Comparison of ENCODE assay signal across 25 mouse cellular contexts in the genomic region with DNA sequence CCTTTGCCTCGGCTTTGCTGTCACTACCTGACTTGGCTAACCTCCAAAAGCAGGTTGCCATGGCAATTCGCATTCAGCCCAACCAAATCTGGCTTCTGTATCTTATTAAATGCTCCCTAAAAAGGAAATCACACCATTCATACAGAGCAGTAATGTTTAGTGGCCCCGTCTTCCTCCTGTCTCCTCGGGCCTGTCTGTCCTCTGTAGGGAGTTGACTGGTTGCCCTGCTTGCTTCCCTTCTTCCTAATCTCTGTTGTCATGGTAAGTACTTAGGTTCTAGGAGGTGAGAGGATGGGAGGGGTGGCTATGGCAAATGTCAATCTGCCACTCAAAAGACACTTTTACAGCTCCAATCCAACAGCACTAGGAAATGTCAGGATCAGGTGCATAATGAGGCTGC.
A peak's percentile ranks its signal among the peaks of the same experiment; 100 is the strongest.
DNase-seq lines count a peak whose midpoint lies in the region; ATAC-seq lines count a peak whose summit lies in the region.
"Had no signal": no experiment of that assay in that cellular context is flagged by ENCODE, and none has a peak within 500 bp of the region (broad histone marks: within the 10 kb centered on the region; RNA-seq: fewer than 3 reads in every experiment).

No protein-coding gene starts in this region.

- no peak for ATAC-seq in forebrain, embryonic 13.5 days
- ATAC-seq in forebrain, embryonic 16.5 days: 0 out of 2 replicates have a peak, but pooled peaks have one; percentile 34
- ATAC-seq in midbrain, embryonic 14.5 days (ENCODE audit: low FRiP score, low TSS enrichment): no peak
- ATAC-seq in CD4-positive, CD25-positive, alpha-beta regulatory T cell, adult 4 months: no peak
- ATAC-seq: intestine, embryonic 16.5 days had no signal

- peaks cover 20% of the 10 kb centered on the region for H3K4me1 ChIP-seq in forebrain, embryonic 13.5 days
- peaks cover 16% of the 10 kb centered on the region for H3K4me1 ChIP-seq in forebrain, embryonic 10.5 days
- peaks cover 5% of the 10 kb centered on the region for H3K4me1 ChIP-seq in forebrain, embryonic 16.5 days (replicated peaks; ENCODE audit: control insufficient read depth, insufficient read depth, low read length)
- 0 out of 2 replicates have a peak, but pooled peaks cover 4% of the 10 kb centered on the region for H3K4me1 ChIP-seq in midbrain, embryonic 14.5 days (ENCODE audit: control insufficient read depth, insufficient read depth, low read length)
- H3K4me1 ChIP-seq: heart, embryonic 15.5 days; liver, embryonic 13.5 days had no signal

- no peak for DNase-seq in forebrain, embryonic 10.5 days (ENCODE audit: extremely low spot score, low spot score)
- peak; percentile 16 for DNase-seq in R1 (ENCODE audit: low read depth, low spot score)
- peak; percentile 38 for DNase-seq in midbrain, embryonic 14.5 days
- no peak for DNase-seq in urinary bladder, adult 2 months (ENCODE audit: low spot score)
- DNase-seq: adrenal gland, adult 2 months; cerebellum, adult 9-10 months; gastrocnemius, postnatal 10 days; heart, adult 2 months; heart, postnatal 4 days; kidney, postnatal 14 days; left cerebral cortex, postnatal 4 days; liver, embryonic 13.5 days; retina, postnatal 1 day; right cerebral cortex, postnatal 4 days had no signal

- no peaks in the 10 kb centered on the region for H3K36me3 ChIP-seq in forebrain, embryonic 13.5 days (ENCODE audit: poor library complexity, severe bottlenecking)
- no peaks in the 10 kb centered on the region for H3K36me3 ChIP-seq in forebrain, embryonic 10.5 days (replicated peaks)
- H3K36me3 ChIP-seq in forebrain, embryonic 16.5 days (ENCODE audit: control insufficient read depth, insufficient read depth): no peaks in the 10 kb centered on the region
- no peaks in the 10 kb centered on the region for H3K36me3 ChIP-seq in midbrain, embryonic 14.5 days (ENCODE audit: control insufficient read depth, insufficient read depth, low read length)
- H3K36me3 ChIP-seq: embryonic facial prominence, embryonic 12.5 days; heart, embryonic 15.5 days; hindbrain, embryonic 15.5 days; liver, embryonic 13.5 days had no signal

- H3K9me3 ChIP-seq in forebrain, embryonic 13.5 days (replicated peaks): no peaks in the 10 kb centered on the region
- H3K9me3 ChIP-seq in forebrain, embryonic 10.5 days: no peaks in the 10 kb centered on the region
- H3K9me3 ChIP-seq in forebrain, embryonic 16.5 days (ENCODE audit: control insufficient read depth, low read length): no peaks in the 10 kb centered on the region
- no peaks in the 10 kb centered on the region for H3K9me3 ChIP-seq in midbrain, embryonic 14.5 days (ENCODE audit: control insufficient read depth, low read length)
- H3K9me3 ChIP-seq: embryonic facial prominence, embryonic 12.5 days; heart, embryonic 15.5 days; hindbrain, embryonic 15.5 days; liver, embryonic 13.5 days had no signal

- H3K27me3 ChIP-seq in forebrain, embryonic 13.5 days: peaks cover 29% of the 10 kb centered on the region
- H3K27me3 ChIP-seq in forebrain, embryonic 10.5 days (ENCODE audit: poor library complexity, severe bottlenecking): peaks cover 14% of the 10 kb centered on the region
- 0 out of 2 replicates have a peak, but pooled peaks cover 2% of the 10 kb centered on the region for H3K27me3 ChIP-seq in forebrain, embryonic 16.5 days (replicated peaks; ENCODE audit: control insufficient read depth, insufficient read depth, low read length)
- peaks cover 4% of the 10 kb centered on the region; the same call in 1 of the 2 replicates for H3K27me3 ChIP-seq in midbrain, embryonic 14.5 days (ENCODE audit: control insufficient read depth, insufficient read depth, low read length)
- H3K27me3 ChIP-seq: CH12.LX; embryonic facial prominence, embryonic 12.5 days; heart, embryonic 15.5 days; hindbrain, embryonic 15.5 days; liver, embryonic 13.5 days had no signal

- 0 out of 2 replicates have a peak overlapping the region, but pooled peaks have one; percentile 6 for H3K27ac ChIP-seq in forebrain, embryonic 13.5 days
- H3K27ac ChIP-seq in forebrain, embryonic 10.5 days: no peak overlapping the region
- H3K27ac ChIP-seq in forebrain, embryonic 16.5 days (ENCODE audit: low read length): no peak overlapping the region
- no peak overlapping the region for H3K27ac ChIP-seq in midbrain, embryonic 14.5 days (replicated peaks; ENCODE audit: low read depth, low read length)
- H3K27ac ChIP-seq: embryonic facial prominence, embryonic 12.5 days; heart, adult 2 months; heart, embryonic 15.5 days; hindbrain, embryonic 15.5 days; layer of hippocampus, adult 2 months; liver, embryonic 13.5 days; macrophage had no signal

- H3K4me2 ChIP-seq in forebrain, embryonic 13.5 days: no peak overlapping the region
- no peak overlapping the region for H3K4me2 ChIP-seq in forebrain, embryonic 16.5 days (ENCODE audit: low read length)
- no peak overlapping the region for H3K4me2 ChIP-seq in midbrain, embryonic 14.5 days (ENCODE audit: low read length)
- H3K4me2 ChIP-seq: embryonic facial prominence, embryonic 12.5 days; heart, embryonic 15.5 days; hindbrain, embryonic 15.5 days; liver, embryonic 13.5 days had no signal

- H3K4me3 ChIP-seq in forebrain, embryonic 13.5 days: no peak overlapping the region
- H3K4me3 ChIP-seq in forebrain, embryonic 10.5 days: no peak overlapping the region
- H3K4me3 ChIP-seq in forebrain, embryonic 16.5 days (replicated peaks; ENCODE audit: low read length): no peak overlapping the region
- no peak overlapping the region for H3K4me3 ChIP-seq in midbrain, embryonic 14.5 days (replicated peaks; ENCODE audit: low read depth, low read length)
- H3K4me3 ChIP-seq: embryonic facial prominence, embryonic 12.5 days; erythroblast, embryonic 14.5 days; heart, adult 2 months; heart, embryonic 15.5 days; hindbrain, embryonic 15.5 days; layer of hippocampus, adult 2 months; liver, embryonic 13.5 days had no signal

- no peak overlapping the region for H3K9ac ChIP-seq in forebrain, embryonic 13.5 days
- H3K9ac ChIP-seq in forebrain, embryonic 16.5 days (replicated peaks; ENCODE audit: low read depth, low read length): no peak overlapping the region
- H3K9ac ChIP-seq in midbrain, embryonic 14.5 days (replicated peaks; ENCODE audit: low read length): no peak overlapping the region
- H3K9ac ChIP-seq: embryonic facial prominence, embryonic 12.5 days; heart, embryonic 15.5 days; hindbrain, embryonic 15.5 days; liver, embryonic 13.5 days had no signal

- WGBS in forebrain, embryonic 13.5 days: 22% methylated on average over 4 of the region's 4 CpGs
- 27% methylated on average over 4 of the region's 4 CpGs for WGBS in forebrain, embryonic 10.5 days
- WGBS in forebrain, embryonic 16.5 days: 20% methylated on average over 4 of the region's 4 CpGs
- WGBS in midbrain, embryonic 14.5 days: 14% methylated on average over 4 of the region's 4 CpGs

Comparison
In these comparisons a context has a peak if more than half of its experiments do, and no peak if none do; other contexts are left out.
1. DNase-seq: peak in R1 (single experiment) and midbrain, embryonic 14.5 days (single experiment); none in forebrain, embryonic 10.5 days (single experiment) and urinary bladder, adult 2 months (single experiment).